Mouse (Mus musculus) ES-Bruce4 (cell line): Measurements from ENCODE around the gene Coa5.

Experiments
- CTCF ChIP-seq: IDR thresholded peaks from one replicate; pipeline ENCODE4 v1.8.1; 2011; ENCODE audit warnings: low read depth, low read length
- EP300 ChIP-seq: IDR thresholded peaks from 2 replicates; pipeline ENCODE4 v1.6.1; 2011; ENCODE audit warnings: low read depth, low read length; ENCODE audit not compliant: insufficient read depth
- POLR2A ChIP-seq: IDR thresholded peaks from one replicate; pipeline ENCODE4 v1.8.1; 2011; ENCODE audit warnings: low read length; ENCODE audit not compliant: insufficient read depth

- TF ChIP-seq EP300 = no peak
- no peak for TF ChIP-seq POLR2A
- TF ChIP-seq CTCF = no peak
Measured at GRCm38 (mm10) chr1:37475312-37475711, 45.4 kb upstream of the Coa5 start.
